Mouse (Mus musculus): ENCODE results near the gene Pik3ap1. TPM values are rescaled to one million over a fixed set of nuclear protein-coding genes. Genes with fewer than 3 reads are reported as not detected.

Pik3ap1 gene
- polyA plus RNA-seq, 1 experiment from 2014 or later: 5.6 TPM

- H3K27ac ChIP-seq (ENCODE audit: low read depth, low read length): peak overlapping the region; percentile 22; the same call in 1 of the 2 replicates
- no peaks in the 10 kb centered on the region; the same call in 1 of the 2 replicates for H3K4me1 ChIP-seq (replicated peaks; ENCODE audit: control insufficient read depth, insufficient read depth, low read length)
- H3K4me2 ChIP-seq: peak overlapping the region; percentile 43
- no peaks in the 10 kb centered on the region for H3K36me3 ChIP-seq (ENCODE audit: control insufficient read depth, insufficient read depth, low read length)
- H3K4me3 ChIP-seq (ENCODE audit: low read depth, low read length): no peak overlapping the region
- H3K27me3 ChIP-seq (replicated peaks; ENCODE audit: control insufficient read depth, insufficient read depth, low read length): no peaks in the 10 kb centered on the region
- WGBS: 39% methylated on average over 11 of the region's 11 CpGs
- no peak for DNase-seq (ENCODE audit: low spot score)
- no peaks in the 10 kb centered on the region for H3K9me3 ChIP-seq (ENCODE audit: control insufficient read depth, low read length)
- no peak for ATAC-seq (replicated peaks; ENCODE audit: low FRiP score)
- H3K9ac ChIP-seq (ENCODE audit: low read depth, low read length): no peak overlapping the region
Measured at GRCm38 (mm10) chr19:41345028-41345741, 39.7 kb downstream of the Pik3ap1 start.

- Histone ChIP-seq H3K4me2 (peak overlapping the region; percentile 43; the same call in 1 of the 2 replicates), H3K27me3 (replicated peaks; ENCODE audit: control insufficient read depth, insufficient read depth, low read length) (no peaks in the 10 kb centered on the region), H3K27ac (ENCODE audit: low read depth, low read length) (no peak overlapping the region), H3K4me1 (replicated peaks; ENCODE audit: control insufficient read depth, insufficient read depth, low read length) (peaks cover under 1% of the 10 kb centered on the region; the same call in 1 of the 2 replicates), H3K9ac (ENCODE audit: low read depth, low read length) (no peak overlapping the region), H3K4me3 (ENCODE audit: low read depth, low read length) (no peak overlapping the region), H3K36me3 (ENCODE audit: control insufficient read depth, insufficient read depth, low read length) (no peaks in the 10 kb centered on the region), H3K9me3 (ENCODE audit: control insufficient read depth, low read length) (no peaks in the 10 kb centered on the region)
- DNase-seq (ENCODE audit: low spot score) (no peak), ATAC-seq (replicated peaks; ENCODE audit: low FRiP score) (no peak)
- WGBS: 61% methylated on average over 8 of the region's 8 CpGs
Measured at GRCm38 (mm10) chr19:41344666-41345027, 40.3 kb downstream of the Pik3ap1 start.

- Histone ChIP-seq H3K4me3 (ENCODE audit: low read depth, low read length) (no peak overlapping the region), H3K36me3 (ENCODE audit: control insufficient read depth, insufficient read depth, low read length) (no peaks in the 10 kb centered on the region), H3K4me2 (no peak overlapping the region), H3K9me3 (ENCODE audit: control insufficient read depth, low read length) (no peaks in the 10 kb centered on the region), H3K27ac (ENCODE audit: low read depth, low read length) (no peak overlapping the region), H3K27me3 (replicated peaks; ENCODE audit: control insufficient read depth, insufficient read depth, low read length) (no peaks in the 10 kb centered on the region), H3K9ac (ENCODE audit: low read depth, low read length) (no peak overlapping the region), H3K4me1 (replicated peaks; ENCODE audit: control insufficient read depth, insufficient read depth, low read length) (peaks cover 6% of the 10 kb centered on the region)
- DNase-seq (ENCODE audit: low spot score) (no peak), ATAC-seq (replicated peaks; ENCODE audit: low FRiP score) (no peak)
- 77% methylated on average over 6 of the region's 6 CpGs for WGBS
Measured at GRCm38 (mm10) chr19:41342592-41343090, 42.3 kb downstream of the Pik3ap1 start.

- Histone ChIP-seq H3K9me3 (ENCODE audit: control insufficient read depth, low read length) (no peaks in the 10 kb centered on the region), H3K27ac (ENCODE audit: low read depth, low read length) (no peak overlapping the region), H3K27me3 (replicated peaks; ENCODE audit: control insufficient read depth, insufficient read depth, low read length) (no peaks in the 10 kb centered on the region), H3K4me2 (no peak overlapping the region), H3K36me3 (ENCODE audit: control insufficient read depth, insufficient read depth, low read length) (no peaks in the 10 kb centered on the region), H3K4me1 (replicated peaks; ENCODE audit: control insufficient read depth, insufficient read depth, low read length) (peaks cover 6% of the 10 kb centered on the region), H3K9ac (ENCODE audit: low read depth, low read length) (no peak overlapping the region), H3K4me3 (ENCODE audit: low read depth, low read length) (no peak overlapping the region)
- ATAC-seq (replicated peaks; ENCODE audit: low FRiP score) (no peak), DNase-seq (ENCODE audit: low spot score) (no peak)
- WGBS: 55% methylated on average over 5 of the region's 5 CpGs
Measured at GRCm38 (mm10) chr19:41341677-41342076, 43.2 kb downstream of the Pik3ap1 start.

- Histone ChIP-seq H3K27me3 (replicated peaks; ENCODE audit: control insufficient read depth, insufficient read depth, low read length) (no peaks in the 10 kb centered on the region), H3K4me1 (replicated peaks; ENCODE audit: control insufficient read depth, insufficient read depth, low read length) (peaks cover 6% of the 10 kb centered on the region; the same call in 1 of the 2 replicates), H3K36me3 (ENCODE audit: control insufficient read depth, insufficient read depth, low read length) (no peaks in the 10 kb centered on the region), H3K4me3 (ENCODE audit: low read depth, low read length) (no peak overlapping the region), H3K9ac (ENCODE audit: low read depth, low read length) (no peak overlapping the region), H3K27ac (ENCODE audit: low read depth, low read length) (peak overlapping the region; percentile 38), H3K9me3 (ENCODE audit: control insufficient read depth, low read length) (no peaks in the 10 kb centered on the region), H3K4me2 (peak overlapping the region; percentile 21)
- DNase-seq (ENCODE audit: low spot score) (peak; percentile 50), ATAC-seq (replicated peaks; ENCODE audit: low FRiP score) (no peak; the same call in 1 of the 2 replicates)
- WGBS: 36% methylated on average over 21 of the region's 21 CpGs
Measured at GRCm38 (mm10) chr19:41339020-41339836, 45.7 kb downstream of the Pik3ap1 start.

- no peak overlapping the region for H3K4me2 ChIP-seq
- H3K9ac ChIP-seq (ENCODE audit: low read depth, low read length): no peak overlapping the region
- no peak for DNase-seq (ENCODE audit: low spot score)
- no peaks in the 10 kb centered on the region for H3K27me3 ChIP-seq (replicated peaks; ENCODE audit: control insufficient read depth, insufficient read depth, low read length)
- H3K9me3 ChIP-seq (ENCODE audit: control insufficient read depth, low read length): no peaks in the 10 kb centered on the region
- no peaks in the 10 kb centered on the region for H3K36me3 ChIP-seq (ENCODE audit: control insufficient read depth, insufficient read depth, low read length)
- WGBS: 68% methylated on average over 6 of the region's 6 CpGs
- no peak for ATAC-seq (replicated peaks; ENCODE audit: low FRiP score)
- H3K27ac ChIP-seq (ENCODE audit: low read depth, low read length): no peak overlapping the region
- peaks cover 6% of the 10 kb centered on the region; the same call in 1 of the 2 replicates for H3K4me1 ChIP-seq (replicated peaks; ENCODE audit: control insufficient read depth, insufficient read depth, low read length)
- H3K4me3 ChIP-seq (ENCODE audit: low read depth, low read length): no peak overlapping the region
Measured at GRCm38 (mm10) chr19:41338379-41338778, 46.5 kb downstream of the Pik3ap1 start.

GRCm38 (mm10) chr19:41335721-41336120 lies 49.2 kb downstream of the Pik3ap1 start:
- no peak for ATAC-seq (replicated peaks; ENCODE audit: low FRiP score)
- WGBS: 71% methylated on average over 3 of the region's 3 CpGs

GRCm38 (mm10) chr19:41332986-41333385 lies 51.9 kb downstream of the Pik3ap1 start:
- Histone ChIP-seq H3K4me3 (ENCODE audit: low read depth, low read length) (no peak overlapping the region), H3K4me2 (no peak overlapping the region), H3K27ac (ENCODE audit: low read depth, low read length) (no peak overlapping the region), H3K36me3 (ENCODE audit: control insufficient read depth, insufficient read depth, low read length) (no peaks in the 10 kb centered on the region), H3K9me3 (ENCODE audit: control insufficient read depth, low read length) (no peaks in the 10 kb centered on the region), H3K9ac (ENCODE audit: low read depth, low read length) (no peak overlapping the region), H3K4me1 (replicated peaks; ENCODE audit: control insufficient read depth, insufficient read depth, low read length) (no peaks in the 10 kb centered on the region), H3K27me3 (replicated peaks; ENCODE audit: control insufficient read depth, insufficient read depth, low read length) (no peaks in the 10 kb centered on the region; the same call in 1 of the 2 replicates)
- no peak for DNase-seq (ENCODE audit: low spot score)
- ATAC-seq (replicated peaks; ENCODE audit: low FRiP score): no peak
- 67% methylated on average over 8 of the region's 8 CpGs for WGBS

More at GRCm38 (mm10) chr19:41335721-41336120, 49.2 kb downstream of the Pik3ap1 start:
- no peak overlapping the region for H3K9ac ChIP-seq (ENCODE audit: low read depth, low read length)
- no peak for DNase-seq (ENCODE audit: low spot score)
- no peak overlapping the region for H3K27ac ChIP-seq (ENCODE audit: low read depth, low read length)
- H3K4me1 ChIP-seq (replicated peaks; ENCODE audit: control insufficient read depth, insufficient read depth, low read length): peaks cover 6% of the 10 kb centered on the region; the same call in 1 of the 2 replicates
- H3K27me3 ChIP-seq (replicated peaks; ENCODE audit: control insufficient read depth, insufficient read depth, low read length): no peaks in the 10 kb centered on the region; the same call in 1 of the 2 replicates
- H3K4me3 ChIP-seq (ENCODE audit: low read depth, low read length): no peak overlapping the region
- H3K9me3 ChIP-seq (ENCODE audit: control insufficient read depth, low read length): no peaks in the 10 kb centered on the region
- no peak overlapping the region for H3K4me2 ChIP-seq
- no peaks in the 10 kb centered on the region for H3K36me3 ChIP-seq (ENCODE audit: control insufficient read depth, insufficient read depth, low read length)

All from liver, embryonic 11.5 days (tissue).